Mouse (Mus musculus): ENCODE results near the gene Gm6657.

DNA sequence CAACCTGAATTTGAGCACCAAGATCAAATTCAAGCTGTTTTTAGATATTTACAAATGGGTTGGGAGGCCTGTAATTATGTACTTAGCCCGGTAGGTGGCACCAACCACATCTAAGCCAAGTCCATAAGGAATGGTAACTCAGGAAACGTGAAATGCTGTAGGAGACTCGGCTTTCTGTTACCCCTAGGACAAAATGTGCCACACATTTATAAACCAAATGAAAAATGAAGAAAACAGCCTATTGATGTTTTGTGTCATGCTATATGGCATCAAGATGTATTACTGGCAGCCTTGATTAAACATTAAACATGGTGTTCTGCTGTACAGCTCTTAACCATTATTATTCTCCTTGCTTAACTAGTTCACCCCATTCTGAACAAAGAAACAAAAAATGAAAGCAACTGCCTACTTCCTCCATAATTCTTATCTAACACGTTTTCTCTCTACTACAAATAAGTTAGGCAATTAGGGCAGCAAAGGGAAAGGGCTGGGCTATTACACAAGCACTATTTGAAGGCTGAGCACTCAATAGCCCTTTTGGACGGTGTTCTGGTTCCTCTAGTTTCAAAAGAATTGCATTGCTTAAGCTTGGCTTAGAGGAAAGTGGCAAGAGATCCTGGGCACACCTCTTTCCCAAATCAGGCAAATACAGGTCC, 12.0 kb downstream of the Gm6657 start:
- TF ChIP-seq CTCF (IDR thresholded peaks at IDR 0.05; ENCODE audit: insufficient read depth, low read depth, low read length) (no peak), POLR2A (IDR thresholded peaks at IDR 0.05; ENCODE audit: insufficient read depth, low read depth, low read length) (no peak)

Data from olfactory bulb, adult 2 months (tissue).